Mouse (Mus musculus) testis, postnatal 14 days (tissue): ENCODE data around the gene Spon1.

ENCODE experiments used
- DNase-seq: peaks from one replicate; pipeline ENCODE4 v3.0.0; 2021; ENCODE audit warnings: low spot score

The Spon1 gene

DNA sequence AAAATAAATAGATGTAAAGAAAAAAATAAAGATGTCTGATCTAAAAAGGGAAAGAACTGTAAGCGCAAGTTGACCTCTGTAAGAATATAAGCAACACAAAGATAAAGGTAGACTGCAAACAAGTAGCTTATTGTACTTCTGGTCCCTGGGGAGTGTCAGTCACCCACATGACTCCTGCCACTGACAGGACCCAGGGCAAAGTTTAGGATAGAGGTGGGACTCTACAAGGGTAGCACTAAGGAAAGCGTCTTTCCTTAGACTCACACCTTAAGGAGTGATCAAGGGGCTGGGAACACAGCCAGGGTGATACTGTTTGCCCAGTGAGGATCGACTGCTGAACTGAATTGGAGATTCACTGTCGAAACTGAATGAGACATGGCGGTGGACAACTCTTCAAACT lies 323.1 kb downstream of the Spon1 start:
- DNase-seq, result no peak

DNA sequence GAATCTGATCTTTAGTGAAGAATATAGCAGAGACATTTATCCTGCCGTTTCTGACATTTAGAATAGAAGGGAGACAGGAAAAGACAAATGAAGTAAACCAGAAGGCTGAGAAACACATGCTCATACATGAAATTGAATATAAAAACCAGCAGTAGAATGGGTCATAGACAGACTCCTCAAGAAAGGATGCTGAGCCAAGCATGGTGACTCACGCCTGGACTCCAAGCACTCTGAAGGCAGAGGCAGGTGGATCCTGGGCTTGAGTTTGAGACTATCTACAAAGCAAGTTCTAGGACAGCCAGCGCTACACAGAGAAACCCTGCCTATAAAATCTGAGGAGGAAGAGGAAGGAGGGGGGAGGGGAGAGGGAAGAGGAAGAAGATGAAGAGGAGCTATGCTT lies 324.4 kb downstream of the Spon1 start:
- no peak for DNase-seq

DNA sequence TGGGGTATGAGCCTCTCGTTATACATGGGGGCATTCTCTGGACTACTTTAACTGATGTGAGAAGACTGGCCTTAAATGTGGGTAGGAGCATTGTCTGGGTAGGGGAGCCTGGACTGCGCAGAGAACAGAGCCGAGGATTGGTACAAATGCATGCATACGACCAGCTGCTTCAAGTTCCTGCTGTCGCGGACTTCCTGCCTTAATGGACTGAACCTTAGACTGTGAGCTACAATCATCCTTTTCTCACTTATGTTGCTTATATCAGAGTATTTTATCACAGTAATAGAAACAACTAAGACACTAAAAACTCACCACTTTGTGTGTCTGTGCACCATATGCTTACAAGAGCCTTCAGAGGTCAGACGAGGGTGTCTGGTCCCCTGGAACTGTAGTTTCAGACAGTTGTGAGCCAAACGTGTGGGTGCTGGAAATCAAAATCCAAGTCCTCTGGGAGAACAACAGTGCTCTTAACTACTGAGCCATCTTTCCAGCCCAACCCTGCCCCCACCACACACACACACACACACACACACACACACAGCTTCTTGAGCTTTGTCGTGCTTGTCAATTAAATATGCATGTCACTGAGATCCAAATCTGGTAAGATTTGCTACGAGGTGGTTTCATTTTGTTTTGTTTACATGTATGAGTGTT lies 325.2 kb downstream of the Spon1 start:
- no peak for DNase-seq
